Mouse (Mus musculus) cerebellum, adult 2 months (tissue): ENCODE data around the gene Rgr.

Source experiments
- CTCF ChIP-seq: fragments of 200-500 bp; IDR thresholded peaks from 2 replicates; pipeline ENCODE4 v1.5.1; 2011; ENCODE audit warnings: low read depth, mild to moderate bottlenecking, control low read depth, low read length, moderate library complexity, borderline replicate concordance; ENCODE audit not compliant: insufficient read depth
- POLR2A ChIP-seq: fragments of 200-500 bp; IDR thresholded peaks from 2 replicates; pipeline ENCODE4 v1.6.1; 2011; ENCODE audit warnings: low read length, control low read depth, borderline replicate concordance; ENCODE audit not compliant: insufficient read depth

GRCm38 (mm10) chr14:37027248-37027933, 21.4 kb downstream of the Rgr start:
- TF ChIP-seq CTCF, result no peak
- no peak for TF ChIP-seq POLR2A
